Mouse (Mus musculus) cortical plate, adult 2 months (tissue): ENCODE results near the gene Ppp6r2.

Experiments
- CTCF ChIP-seq: fragments of 200-500 bp; IDR thresholded peaks from 2 replicates; pipeline ENCODE4 v1.5.1; 2011; ENCODE audit warnings: mild to moderate bottlenecking, control low read depth, low read length; ENCODE audit not compliant: insufficient read depth; ENCODE audit errors: extremely low read depth
- POLR2A ChIP-seq: fragments of 200-500 bp; IDR thresholded peaks from 2 replicates; pipeline ENCODE4 v1.6.1; 2011; ENCODE audit warnings: mild to moderate bottlenecking, low read length, control low read depth; ENCODE audit not compliant: insufficient read depth; ENCODE audit errors: extremely low read depth

DNA sequence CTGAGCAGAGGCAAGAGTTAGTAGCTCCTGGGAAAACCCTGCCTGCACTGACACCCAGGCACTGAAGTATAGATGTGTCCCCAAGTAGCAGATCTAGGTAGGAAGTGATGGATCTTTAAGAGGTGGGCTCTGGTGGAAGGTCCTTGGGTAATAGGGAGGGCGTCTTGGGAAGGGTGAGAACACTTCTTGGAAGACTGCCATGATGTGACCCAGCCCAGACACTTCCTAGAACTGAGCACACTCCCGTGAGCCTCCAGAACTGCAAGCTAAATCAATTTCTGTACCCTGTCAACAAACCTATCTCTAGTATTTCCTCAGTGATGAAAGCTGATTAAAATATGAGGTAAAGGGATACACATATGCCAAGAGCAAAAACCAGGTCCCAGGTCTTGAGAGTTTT lies 81.4 kb downstream of the Ppp6r2 start:
- TF ChIP-seq CTCF (no peak), POLR2A (no peak)
